In the genomic region with DNA sequence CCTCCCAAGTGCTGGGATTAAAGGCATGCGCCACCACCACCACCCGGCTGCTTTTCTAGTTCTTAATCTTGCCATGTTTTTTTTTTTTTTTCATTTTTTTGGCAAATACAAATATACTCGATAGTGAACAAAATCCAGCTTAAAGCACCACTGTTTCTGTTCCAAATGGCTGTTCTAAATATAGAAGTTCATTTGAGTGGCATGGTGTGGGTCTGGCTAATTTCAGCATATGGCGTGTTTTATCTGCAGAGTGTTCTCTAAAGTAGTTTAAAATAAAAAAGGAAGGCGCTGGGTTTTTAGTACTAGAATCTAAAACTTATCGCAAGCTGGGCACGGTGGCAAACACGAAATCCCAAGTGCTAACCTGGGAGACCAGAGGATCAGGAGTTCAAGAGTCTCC, we compare ENCODE assay signal across 11 mouse cellular contexts.
"Had no signal": no experiment of that assay in that cellular context is flagged by ENCODE, and none has a peak within 500 bp of the region (broad histone marks: within the 10 kb centered on the region; RNA-seq: fewer than 3 reads in every experiment).

No protein-coding gene starts in this region.

- H3K9ac ChIP-seq: limb, embryonic 13.5 days; liver, embryonic 14.5 days; midbrain, embryonic 13.5 days; stomach, embryonic 15.5 days had no signal

- DNase-seq: kidney, postnatal 36 days; left cerebral cortex, postnatal 4 days; lung, adult 18-20 months; right cerebral cortex, postnatal 14 days; thymus, adult 18-20 months; thymus, postnatal 14 days had no signal

- H3K4me3 ChIP-seq: limb, embryonic 13.5 days; midbrain, embryonic 13.5 days; stomach, embryonic 15.5 days had no signal

- H3K4me2 ChIP-seq: limb, embryonic 13.5 days; midbrain, embryonic 13.5 days; stomach, embryonic 15.5 days had no signal

- H3K27ac ChIP-seq: kidney, postnatal 0 days; limb, embryonic 13.5 days; liver, embryonic 14.5 days; midbrain, embryonic 13.5 days; stomach, embryonic 15.5 days had no signal

- H3K4me1 ChIP-seq: limb, embryonic 13.5 days; stomach, embryonic 15.5 days had no signal

- ATAC-seq: midbrain, embryonic 13.5 days had no signal

- H3K9me3 ChIP-seq: limb, embryonic 13.5 days; midbrain, embryonic 13.5 days; stomach, embryonic 15.5 days had no signal

- H3K27me3 ChIP-seq: limb, embryonic 13.5 days; midbrain, embryonic 13.5 days; stomach, embryonic 15.5 days had no signal
